Mouse (Mus musculus) embryonic facial prominence, embryonic 15.5 days (tissue): ENCODE measurements around the gene Gm45337. TPM values are rescaled to one million over a fixed set of nuclear protein-coding genes. Genes with fewer than 3 reads are reported as not detected.
"Not testable (repeated sequence)": the region's sequence is repeated elsewhere in the genome, so short reads cannot be mapped to it uniquely, and the experiment has no call there.

Experiments used
- ATAC-seq: fragments of 200-750 bp; cut with Nextera tagmentation; 2 replicates; pipeline ENCODE4 v1.8.0; 2017; ENCODE audit warnings: low read depth, moderate TSS enrichment; ENCODE audit not compliant: insufficient number of reproducible peaks, low FRiP score, low TSS enrichment
- H3K27ac ChIP-seq: fragments of 300-500 bp; sonication (generic); replicated peaks from 2 replicates; pipeline ENCODE4 v1.5.1; 2015; ENCODE audit warnings: mild to moderate bottlenecking, inconsistent platforms
- H3K27me3 ChIP-seq: fragments of 300-500 bp; sonication (generic); 2 replicates; pipeline ENCODE4 v1.6.1; 2015; ENCODE audit warnings: inconsistent platforms
- H3K36me3 ChIP-seq: fragments of 300-500 bp; sonication (generic); 2 replicates; pipeline ENCODE4 v1.6.1; 2015; ENCODE audit warnings: mild to moderate bottlenecking, inconsistent platforms
- H3K4me1 ChIP-seq: fragments of 300-500 bp; sonication (generic); 2 replicates; pipeline ENCODE4 v1.6.1; 2015; ENCODE audit warnings: inconsistent platforms
- H3K4me2 ChIP-seq: fragments of 300-500 bp; sonication (generic); replicated peaks from 2 replicates; pipeline ENCODE4 v1.6.1; 2015; ENCODE audit warnings: mild to moderate bottlenecking, inconsistent platforms
- H3K4me3 ChIP-seq: fragments of 300-500 bp; sonication (generic); replicated peaks from 2 replicates; pipeline ENCODE4 v1.5.1; 2015; ENCODE audit warnings: mild to moderate bottlenecking, inconsistent platforms
- H3K9ac ChIP-seq: fragments of 300-500 bp; sonication (generic); 2 replicates; pipeline ENCODE4 v1.6.1; 2015; ENCODE audit warnings: inconsistent platforms
- H3K9me3 ChIP-seq: fragments of 300-500 bp; sonication (generic); replicated peaks from 2 replicates; pipeline ENCODE4 v1.6.1; 2016; ENCODE audit warnings: inconsistent platforms
- WGBS: fragments of 180-500 bp; shearing (Covaris S2); methylation state at CpG from one replicate; pipeline ENCODE4 v1.1.7; 2015; 5-methylcytosine and 5-hydroxymethylcytosine counted together
- polyA plus RNA-seq: library from polyadenylated mRNA; unstranded; fragments of >200 nt; fragmentation: Nextera tagmentation; extraction: Ambion mirVana; gene quantifications from 2 replicates; pipeline ENCODE4 v1.2.1, GENCODE M21; 2015

Gene Gm45337
- 1.0 and 1.1 TPM in 2 replicates for polyA plus RNA-seq

DNA sequence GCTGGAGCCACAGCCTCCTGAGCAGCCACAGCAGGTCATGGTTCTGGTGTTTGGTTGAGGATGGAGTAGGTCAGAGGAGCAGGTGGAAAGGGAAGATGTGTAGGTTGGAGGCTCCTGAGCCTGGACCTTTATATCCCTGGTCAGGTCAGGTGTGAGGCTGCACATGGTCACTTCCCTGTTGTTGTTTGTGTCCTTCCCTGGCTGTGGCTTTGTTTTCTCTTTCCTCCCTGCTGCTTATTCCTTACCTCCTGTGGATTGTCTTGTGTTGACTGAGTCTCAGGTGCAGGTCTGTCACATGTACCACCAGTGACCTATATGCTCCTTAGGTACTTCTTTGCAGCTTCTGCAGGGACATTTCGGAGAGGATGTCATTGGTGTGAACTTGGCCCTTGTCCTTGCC, at the start of gene Gm45337:
Gene Gm45337 (minus strand): TSS at position 101 of the 400 bp plus-strand sequence.
- Histone ChIP-seq H3K27me3 (no peaks in the 10 kb centered on the region; the same call in 1 of the 2 replicates), H3K4me1 (no peaks in the 10 kb centered on the region), H3K36me3 (no peaks in the 10 kb centered on the region), H3K9me3 (no peaks in the 10 kb centered on the region), H3K27ac (no peak within 1 kb of the TSS), H3K9ac (no peak within 1 kb of the TSS), H3K4me2 (no peak within 1 kb of the TSS), H3K4me3 (no peak within 1 kb of the TSS)
- ATAC-seq, result no peak
- WGBS, result 74% methylated on average over 1 of the region's 1 CpGs

DNA sequence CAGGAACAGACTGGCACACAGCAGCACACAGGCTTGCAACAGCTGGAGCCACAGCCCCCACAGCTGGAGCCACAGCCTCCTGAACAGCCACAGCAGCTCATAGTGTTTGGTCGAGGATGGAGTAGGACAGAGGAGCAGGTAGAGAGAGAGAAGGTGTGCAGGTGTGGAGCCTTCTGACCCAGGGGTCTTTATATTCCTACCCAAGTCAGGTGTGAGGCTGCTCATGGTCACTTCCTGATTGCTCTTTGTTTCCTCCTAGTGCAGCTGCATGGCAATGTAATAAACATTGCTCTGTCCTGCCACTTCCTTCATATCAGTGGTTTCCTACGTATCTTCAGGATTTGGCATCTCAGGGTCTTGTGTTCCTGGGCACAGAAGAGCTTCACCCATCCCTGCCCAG, 45.9 kb upstream of the Gm45337 start, which contains the start of gene Gm10153:
Gene Gm10153 (minus strand): TSS at position 101 of the 400 bp plus-strand sequence.
- ATAC-seq, result no peak
- no peak within 1 kb of the TSS for H3K4me3 ChIP-seq
- H3K36me3 ChIP-seq, result no peaks in the 10 kb centered on the region
- no peak within 1 kb of the TSS for H3K27ac ChIP-seq
- no peaks in the 10 kb centered on the region for H3K9me3 ChIP-seq
- H3K4me2 ChIP-seq, result no peak within 1 kb of the TSS
- H3K27me3 ChIP-seq, result peaks cover 2% of the 10 kb centered on the region
- H3K9ac ChIP-seq, result no peak within 1 kb of the TSS
- WGBS, result 46% methylated on average over 2 of the region's 2 CpGs
- H3K4me1 ChIP-seq, result no peaks in the 10 kb centered on the region

DNA sequence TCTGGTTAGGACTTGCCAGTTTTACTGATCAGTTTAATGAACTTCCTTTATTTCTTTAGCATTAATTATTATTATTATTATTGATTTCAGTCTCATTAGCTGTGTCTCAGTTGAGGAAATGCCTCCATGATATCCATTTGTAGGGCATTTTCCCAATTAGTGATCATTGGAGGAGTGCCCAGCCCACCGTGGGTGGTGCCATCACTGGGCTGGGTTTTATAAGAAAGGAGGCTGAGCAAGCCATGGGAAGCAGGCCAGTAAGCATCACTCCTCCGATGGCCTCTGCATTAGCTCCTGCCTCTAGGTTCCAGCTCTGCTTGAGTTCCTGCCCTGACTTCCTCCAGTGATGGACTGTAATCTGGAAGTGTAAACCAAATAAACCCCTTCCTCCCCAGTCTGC, 43.7 kb upstream of the Gm45337 start:
- Histone ChIP-seq H3K4me1 (no peaks in the 10 kb centered on the region), H3K27me3 (peaks cover 2% of the 10 kb centered on the region), H3K9ac (no peak overlapping the region), H3K4me2 (no peak overlapping the region), H3K36me3 (no peaks in the 10 kb centered on the region), H3K4me3 (no peak overlapping the region), H3K27ac (no peak overlapping the region), H3K9me3 (no peaks in the 10 kb centered on the region)
- ATAC-seq, result no peak
- WGBS, result 64% methylated on average over 2 of the region's 2 CpGs

DNA sequence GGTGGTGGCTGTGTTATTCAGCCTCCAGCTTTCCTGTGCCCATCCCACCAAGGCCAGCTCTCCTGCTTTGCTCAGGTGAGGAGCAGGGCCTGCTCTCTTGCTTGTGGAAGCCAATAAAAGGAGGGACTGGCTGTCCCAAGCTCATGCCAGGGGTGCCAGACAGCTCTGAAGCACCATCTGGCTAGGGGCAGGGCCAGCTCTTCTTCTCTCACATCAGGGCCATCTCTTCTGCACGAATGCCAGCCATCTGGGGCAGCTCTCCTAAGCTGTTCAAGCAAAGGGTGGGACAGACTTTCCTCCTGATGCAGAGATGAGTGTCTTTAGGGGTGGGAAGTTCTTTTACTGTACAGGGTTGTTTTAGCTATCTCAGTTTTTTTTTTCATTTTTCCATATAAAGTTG, 36.6 kb upstream of the Gm45337 start:
- no peak overlapping the region for H3K4me3 ChIP-seq
- 57% methylated on average over 1 of the region's 1 CpGs for WGBS
- H3K27me3 ChIP-seq, result no peaks in the 10 kb centered on the region
- H3K9ac ChIP-seq, result no peak overlapping the region
- H3K4me2 ChIP-seq, result no peak overlapping the region
- H3K9me3 ChIP-seq, result no peaks in the 10 kb centered on the region
- no peaks in the 10 kb centered on the region for H3K36me3 ChIP-seq
- ATAC-seq, result no peak
- no peak overlapping the region for H3K27ac ChIP-seq
- H3K4me1 ChIP-seq, result no peaks in the 10 kb centered on the region

DNA sequence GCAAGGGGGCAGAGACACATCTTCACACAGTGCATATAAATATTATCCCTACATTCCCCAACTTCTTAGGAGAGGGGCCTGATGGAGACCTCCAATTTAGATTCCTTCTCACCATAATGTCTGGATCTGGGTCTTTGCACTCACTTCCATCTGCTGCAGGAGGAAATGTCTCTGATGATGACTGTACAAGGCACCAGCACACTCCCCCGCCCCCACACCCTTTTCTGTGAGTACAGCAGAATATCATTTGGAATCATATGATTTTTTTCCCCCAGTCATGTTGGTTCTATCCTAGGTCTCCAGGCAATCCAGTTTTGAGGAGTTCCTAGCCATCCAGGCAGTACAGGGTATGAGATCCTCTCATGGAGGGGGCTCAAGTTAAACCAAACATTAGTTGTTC, 34.3 kb upstream of the Gm45337 start:
- no peak overlapping the region for H3K27ac ChIP-seq
- 81% methylated on average over 1 of the region's 1 CpGs for WGBS
- no peaks in the 10 kb centered on the region for H3K36me3 ChIP-seq
- no peak overlapping the region for H3K4me3 ChIP-seq
- H3K9ac ChIP-seq, result no peak overlapping the region
- ATAC-seq, result no peak
- no peaks in the 10 kb centered on the region for H3K4me1 ChIP-seq
- H3K4me2 ChIP-seq, result no peak overlapping the region
- H3K9me3 ChIP-seq, result no peaks in the 10 kb centered on the region
- H3K27me3 ChIP-seq, result no peaks in the 10 kb centered on the region

DNA sequence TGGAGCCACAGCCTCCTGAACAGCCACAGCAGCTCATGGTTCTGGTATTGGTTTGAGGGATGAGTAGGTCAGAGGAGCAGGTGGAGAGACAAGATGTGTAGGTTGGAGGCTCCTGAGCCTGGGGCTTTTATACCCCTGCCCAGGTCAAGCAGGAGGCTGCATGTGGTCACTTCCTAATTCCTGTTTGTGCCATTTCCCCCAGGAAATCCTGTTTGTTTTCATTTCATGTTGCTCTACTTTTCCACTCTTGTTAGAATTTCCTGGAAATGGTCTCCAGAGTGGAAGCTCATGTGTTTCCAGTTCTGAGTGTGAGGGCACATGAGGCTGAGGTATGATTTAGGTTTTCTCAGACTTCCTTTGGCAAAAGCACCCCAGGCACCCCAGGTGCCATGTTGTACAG, 31.5 kb upstream of the Gm45337 start, which contains the start of gene Krtap5-2:
Gene Krtap5-2 (minus strand): TSS at position 101 of the 400 bp plus-strand sequence.
- not testable (repeated sequence) for ATAC-seq, H3K27me3 ChIP-seq, H3K4me1 ChIP-seq, H3K4me3 ChIP-seq, H3K9ac ChIP-seq, H3K9me3 ChIP-seq, H3K36me3 ChIP-seq, H3K4me2 ChIP-seq, H3K27ac ChIP-seq

DNA sequence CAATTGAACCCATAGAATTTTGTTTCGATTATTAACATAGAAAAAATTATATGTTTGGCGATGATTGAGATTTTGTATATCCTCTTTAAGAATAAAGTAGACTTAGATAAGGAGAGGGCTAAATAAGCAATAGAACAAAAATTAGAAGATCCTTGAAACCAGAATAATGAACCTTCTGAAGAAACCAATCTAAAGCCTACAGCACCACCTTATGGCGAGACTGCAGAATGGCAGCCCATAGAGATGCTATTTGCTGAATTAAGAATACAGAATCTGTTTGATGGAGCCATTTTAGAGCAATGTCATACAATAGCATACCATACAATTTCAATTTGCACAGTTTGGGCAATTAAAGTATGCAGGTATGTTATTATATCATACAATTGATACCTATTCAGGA, 25.4 kb upstream of the Gm45337 start:
- Histone ChIP-seq H3K4me3 (no peak overlapping the region), H3K9me3 (no peaks in the 10 kb centered on the region), H3K27ac (no peak overlapping the region), H3K36me3 (no peaks in the 10 kb centered on the region), H3K4me2 (no peak overlapping the region), H3K27me3 (no peaks in the 10 kb centered on the region), H3K9ac (no peak overlapping the region), H3K4me1 (no peaks in the 10 kb centered on the region)
- WGBS, result 44% methylated on average over 3 of the region's 3 CpGs
- no peak for ATAC-seq

DNA sequence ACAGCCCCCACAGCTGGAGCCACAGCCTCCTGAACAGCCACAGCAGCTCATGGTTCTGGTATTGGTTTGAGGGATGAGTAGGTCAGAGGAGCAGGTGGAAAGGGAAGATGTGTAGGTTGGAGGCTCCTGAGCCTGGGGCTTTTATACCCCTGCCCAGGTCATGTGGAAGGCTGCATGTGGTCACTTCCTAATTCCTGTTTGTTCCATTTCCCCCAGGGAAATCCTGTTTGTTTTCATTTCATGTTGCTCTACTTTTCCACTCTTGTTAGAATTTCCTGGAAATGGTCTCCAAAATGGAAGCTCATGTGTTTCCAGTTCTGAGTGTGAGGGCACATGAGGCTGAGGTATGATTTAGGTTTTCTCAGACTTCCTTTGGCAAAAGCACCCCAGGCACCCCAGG, 21.2 kb upstream of the Gm45337 start, which contains the start of gene Gm4553:
Gene Gm4553 (minus strand): TSS at position 101 of the 400 bp plus-strand sequence.
- not testable (repeated sequence) for H3K4me2 ChIP-seq, H3K36me3 ChIP-seq, H3K9me3 ChIP-seq, H3K4me3 ChIP-seq, H3K4me1 ChIP-seq, H3K27me3 ChIP-seq, H3K27ac ChIP-seq, H3K9ac ChIP-seq, ATAC-seq

DNA sequence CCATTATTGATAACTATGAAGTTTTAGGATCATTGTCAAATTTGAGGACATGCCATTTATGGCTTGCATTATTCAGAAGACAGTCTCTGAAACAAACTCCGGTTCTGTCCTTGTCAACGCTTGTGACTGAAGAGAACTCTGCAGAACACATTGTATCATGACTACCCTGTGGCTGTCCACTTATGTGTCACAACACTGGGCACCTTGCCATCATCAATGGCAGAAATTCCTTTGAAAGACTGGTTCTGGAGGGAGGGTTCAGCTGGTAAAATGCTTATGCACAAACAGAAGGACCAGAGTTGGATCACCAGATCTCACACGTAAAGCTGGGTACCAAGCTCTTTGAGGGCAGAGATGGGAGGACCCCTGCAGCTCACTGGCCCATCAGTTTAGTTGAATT, 15.0 kb upstream of the Gm45337 start:
- no peak for ATAC-seq
- no peaks in the 10 kb centered on the region for H3K4me1 ChIP-seq
- no peak overlapping the region for H3K4me2 ChIP-seq
- H3K9ac ChIP-seq, result no peak overlapping the region
- no peak overlapping the region for H3K4me3 ChIP-seq
- H3K27me3 ChIP-seq, result no peaks in the 10 kb centered on the region
- 89% methylated on average over 3 of the region's 3 CpGs for WGBS
- H3K9me3 ChIP-seq, result no peaks in the 10 kb centered on the region
- H3K36me3 ChIP-seq, result no peaks in the 10 kb centered on the region
- H3K27ac ChIP-seq, result no peak overlapping the region

DNA sequence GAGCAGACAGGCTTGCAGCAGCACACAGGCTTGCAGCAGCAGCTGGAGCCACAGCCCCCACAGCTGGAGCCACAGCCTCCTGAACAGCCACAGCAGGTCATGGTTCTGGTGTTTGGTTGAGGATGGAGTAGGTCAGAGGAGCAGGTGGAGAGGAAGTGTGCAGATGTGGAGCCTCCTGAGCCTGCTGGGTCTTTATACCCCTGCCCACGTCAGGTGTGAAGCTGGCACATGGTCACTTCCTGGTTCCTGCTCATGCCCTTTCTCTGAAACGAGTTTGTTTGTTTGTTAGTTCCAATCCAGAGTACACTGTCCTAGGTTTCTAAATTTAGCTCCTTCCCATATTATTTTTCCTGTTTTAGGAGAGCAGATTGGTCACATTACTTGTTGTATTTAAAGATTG, 12.6 kb upstream of the Gm45337 start, which contains the start of gene Gm29735:
Gene Gm29735 (minus strand): TSS at position 101 of the 400 bp plus-strand sequence.
- 42% methylated on average over 2 of the region's 2 CpGs for WGBS
- H3K27me3 ChIP-seq, result not testable (repeated sequence)

DNA sequence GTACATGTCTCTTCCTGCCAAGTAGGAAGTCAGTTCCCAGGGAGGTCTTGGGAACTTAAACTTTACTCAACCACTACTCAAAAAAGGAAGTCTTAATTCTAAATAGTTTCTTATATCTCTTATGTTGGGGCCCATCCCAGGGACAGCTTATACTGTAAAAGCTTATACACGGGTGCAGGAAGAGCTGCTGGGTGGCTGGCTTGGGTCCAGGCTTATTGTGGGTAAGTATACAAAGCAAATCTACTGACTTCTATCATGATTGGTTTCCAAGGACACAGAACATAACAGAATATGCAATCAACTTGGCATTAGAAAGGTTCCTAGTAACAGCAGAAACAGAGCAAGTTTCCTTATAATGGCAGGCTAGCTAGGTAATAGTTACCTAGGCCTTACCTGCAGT, 10.9 kb upstream of the Gm45337 start:
- H3K4me2 ChIP-seq, result no peak overlapping the region
- H3K4me3 ChIP-seq, result no peak overlapping the region
- H3K9ac ChIP-seq, result no peak overlapping the region
- no peaks in the 10 kb centered on the region for H3K27me3 ChIP-seq
- H3K4me1 ChIP-seq, result no peaks in the 10 kb centered on the region
- ATAC-seq, result no peak
- WGBS, result 53% methylated on average over 1 of the region's 1 CpGs
- no peak overlapping the region for H3K27ac ChIP-seq
- H3K9me3 ChIP-seq, result no peaks in the 10 kb centered on the region
- H3K36me3 ChIP-seq, result no peaks in the 10 kb centered on the region

More for the DNA sequence above, 12.6 kb upstream of the Gm45337 start, which contains the start of gene Gm29735:
- H3K36me3 ChIP-seq, H3K4me2 ChIP-seq, ATAC-seq, H3K27ac ChIP-seq, H3K4me1 ChIP-seq, H3K4me3 ChIP-seq, H3K9ac ChIP-seq, H3K9me3 ChIP-seq: not testable (repeated sequence)

DNA sequence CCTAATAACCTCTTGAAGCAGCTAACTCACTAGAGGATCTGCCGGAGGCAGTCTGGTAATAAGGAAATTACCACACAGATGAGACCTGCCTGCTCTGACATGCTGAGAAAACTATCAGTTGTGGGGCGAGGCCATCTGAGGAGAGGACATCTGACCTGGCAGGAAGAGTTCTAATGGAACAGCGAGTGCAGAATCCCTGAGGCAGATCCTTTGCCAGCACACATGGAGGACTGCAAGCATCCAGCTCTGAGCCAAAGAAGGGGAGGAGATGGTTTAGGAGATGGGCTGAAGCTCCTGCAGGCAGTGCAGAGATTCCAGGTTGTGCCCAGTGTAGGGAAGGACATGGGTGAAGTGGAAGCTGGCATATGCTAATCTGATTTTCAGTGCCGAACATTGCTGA, 7.8 kb upstream of the Gm45337 start:
- Histone ChIP-seq H3K36me3 (no peaks in the 10 kb centered on the region), H3K9ac (no peak overlapping the region), H3K4me2 (no peak overlapping the region), H3K27ac (no peak overlapping the region), H3K27me3 (no peaks in the 10 kb centered on the region), H3K4me3 (no peak overlapping the region), H3K9me3 (no peaks in the 10 kb centered on the region), H3K4me1 (no peaks in the 10 kb centered on the region)
- 73% methylated on average over 4 of the region's 4 CpGs for WGBS
- ATAC-seq, result no peak
